Mouse (Mus musculus) liver (tissue): ENCODE data around the gene Gckr.

Experiments used
- DNase-seq: peaks from one replicate; pipeline ENCODE4 v3.0.0-alpha.2; 2020; ENCODE audit warnings: mixed read lengths

Gckr gene

DNA sequence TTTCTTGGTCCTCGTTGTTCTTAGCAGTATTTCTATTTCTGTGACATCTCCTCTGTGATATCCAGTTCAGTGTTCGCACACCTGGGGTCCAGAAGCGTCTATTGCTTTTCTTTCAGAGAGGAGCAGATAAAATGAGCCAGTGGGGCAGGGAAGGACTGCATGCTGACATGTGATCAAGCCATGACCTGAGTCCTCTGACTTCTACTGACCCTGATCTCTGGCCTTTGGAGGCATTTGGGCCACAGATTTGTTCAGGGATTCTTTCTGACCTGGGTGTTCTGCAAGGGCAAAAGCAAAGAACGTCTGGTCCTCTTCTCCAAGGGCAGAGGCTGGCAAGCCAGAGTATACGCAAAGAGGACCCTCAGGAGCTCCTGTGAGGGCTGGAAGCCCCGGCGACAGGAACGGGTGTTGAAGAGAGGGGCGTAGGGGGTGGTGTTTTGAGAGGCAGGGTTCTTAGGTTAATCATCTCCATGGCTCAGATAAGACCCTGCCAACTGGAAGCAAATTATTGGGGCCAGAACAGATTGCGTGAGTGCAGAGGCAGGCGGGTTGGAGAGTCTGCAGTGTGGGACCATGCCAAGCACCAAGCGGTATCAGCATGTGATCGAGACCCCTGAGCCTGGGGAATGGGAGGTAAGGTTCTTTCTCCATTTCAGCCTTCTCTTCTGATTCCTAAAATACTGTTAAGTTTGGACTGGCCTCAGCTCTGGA, at the start of gene Gckr:
Gene Gckr, plus strand, starts transcription at position 397 of the 711 bp plus-strand sequence.
- peak; percentile 12 for DNase-seq

DNA sequence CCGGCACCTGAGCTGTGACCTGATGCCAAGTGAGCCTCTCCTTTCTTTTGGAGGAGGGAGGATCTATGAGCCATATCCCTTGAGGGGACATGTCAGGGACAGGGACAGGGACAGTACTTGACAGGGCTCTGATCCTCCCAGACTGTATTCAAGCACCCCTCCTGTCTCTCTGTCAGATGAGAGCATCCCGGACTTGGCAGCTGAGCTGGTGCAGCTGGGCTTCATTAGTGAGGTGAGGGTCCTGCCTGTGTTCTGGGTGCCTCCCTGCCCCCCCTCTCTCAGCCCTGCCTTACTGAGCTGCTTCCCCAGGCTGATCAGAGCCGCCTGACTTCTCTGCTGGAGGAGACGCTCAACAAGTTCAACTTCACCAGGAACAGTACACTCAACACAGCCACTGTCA, 46.5 kb upstream of the Gckr start:
- no peak for DNase-seq

DNA sequence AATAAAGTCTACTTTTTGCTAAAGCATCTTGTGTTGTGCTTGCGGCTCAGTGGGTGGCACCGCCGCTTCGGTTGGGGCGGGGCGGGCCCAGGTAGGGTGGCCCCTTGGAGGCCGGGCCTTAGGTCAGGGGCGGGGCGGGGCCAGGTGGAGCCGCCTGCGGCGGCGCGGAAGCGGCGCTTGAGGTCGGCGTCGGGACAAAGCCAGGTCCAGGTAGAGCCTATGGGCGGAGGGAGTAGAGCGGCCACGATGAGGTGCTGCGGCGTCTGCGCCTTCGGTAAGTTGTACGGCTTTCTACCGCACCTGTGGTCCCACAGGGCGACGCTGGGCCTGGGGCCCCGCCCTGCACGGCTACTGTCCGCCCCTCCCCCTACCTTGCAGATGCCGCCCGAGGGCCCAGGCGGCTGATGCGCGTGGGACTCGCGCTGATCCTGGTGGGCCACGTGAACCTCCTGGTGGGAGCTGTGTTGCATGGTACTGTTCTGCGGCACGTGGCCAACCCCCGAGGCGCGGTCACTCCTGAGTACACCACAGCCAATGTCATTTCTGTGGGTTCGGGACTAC, 45.6 kb upstream of the Gckr start, which contains the start of gene Krtcap3:
Gene Krtcap3, plus strand, starts transcription at position 151 of the 561 bp plus-strand sequence.
- DNase-seq = peak; percentile 63

DNA sequence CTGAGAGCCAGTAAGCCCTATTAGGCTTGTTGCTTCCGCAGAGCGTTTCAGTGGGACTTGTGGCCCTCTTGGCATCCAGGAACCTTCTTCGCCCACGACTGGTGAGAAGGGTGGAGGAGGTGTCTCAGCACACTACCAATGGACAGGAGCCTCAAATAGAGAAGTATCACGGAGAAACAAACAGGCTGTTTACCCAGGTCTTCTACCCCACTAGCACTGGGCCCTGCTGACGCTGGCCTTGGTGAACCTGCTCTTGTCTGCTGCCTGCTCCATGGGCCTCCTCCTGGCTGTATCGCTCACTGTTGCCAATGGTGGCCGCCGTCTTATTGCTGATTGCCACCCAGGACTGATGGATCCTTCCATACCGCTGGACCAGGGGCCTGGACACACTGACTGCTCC, 45.1 kb upstream of the Gckr start:
- DNase-seq = no peak

DNA sequence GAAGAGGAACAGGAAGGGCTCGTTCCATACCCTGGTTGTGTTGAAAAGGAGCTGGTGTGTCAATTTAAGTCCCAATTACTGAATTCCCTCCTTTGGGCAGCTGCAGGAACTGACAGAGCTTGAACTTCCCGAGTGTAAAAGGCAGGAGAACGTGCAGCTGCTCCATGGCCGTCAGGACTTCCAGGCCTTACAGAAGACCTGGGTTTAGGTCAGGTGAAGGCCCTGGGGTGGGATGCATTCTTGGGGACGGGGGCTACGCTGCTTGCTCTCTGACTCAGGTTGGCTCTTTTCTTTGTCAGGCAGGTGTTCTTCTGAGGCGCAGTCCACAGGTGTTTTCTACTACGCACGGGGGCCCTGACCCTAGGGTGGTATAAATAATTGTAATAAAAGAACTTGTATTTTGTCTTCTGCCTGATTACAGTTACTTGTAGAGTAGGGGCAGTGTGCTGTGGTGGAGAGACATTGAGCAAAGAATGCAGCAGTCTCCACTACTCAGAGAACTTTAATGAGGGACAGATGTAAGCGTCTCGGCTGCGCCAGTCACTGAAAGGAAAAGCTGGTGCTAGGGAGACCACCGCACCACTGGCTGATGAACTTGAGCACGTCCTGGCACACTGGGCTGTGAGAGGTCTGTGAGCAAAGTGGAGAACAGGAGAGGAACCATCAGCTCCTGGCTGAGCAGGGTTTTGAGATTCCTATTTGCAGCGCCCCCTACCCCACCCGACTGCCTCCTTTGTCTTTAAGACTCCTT, 44.3 kb upstream of the Gckr start:
- no peak for DNase-seq

DNA sequence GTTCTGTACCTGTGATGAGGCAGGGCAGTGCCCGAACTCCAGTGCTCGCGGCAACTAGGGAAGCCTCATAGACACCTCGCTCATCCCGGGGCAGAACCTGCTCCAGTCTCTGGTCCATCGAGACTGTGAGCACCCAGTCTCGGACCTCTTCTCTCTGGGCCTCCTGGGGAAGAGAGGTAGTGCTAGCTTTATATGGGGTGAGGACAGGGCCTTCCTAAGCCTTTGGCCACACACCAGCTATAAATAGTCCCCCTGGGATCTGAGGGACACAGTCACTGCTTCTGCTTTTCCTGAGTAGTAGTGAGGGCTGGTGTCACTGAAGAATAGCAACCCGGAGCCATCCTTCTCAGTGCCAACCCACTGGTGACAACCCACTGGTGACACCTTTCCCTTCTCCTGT, 43.4 kb upstream of the Gckr start:
- DNase-seq = no peak

DNA sequence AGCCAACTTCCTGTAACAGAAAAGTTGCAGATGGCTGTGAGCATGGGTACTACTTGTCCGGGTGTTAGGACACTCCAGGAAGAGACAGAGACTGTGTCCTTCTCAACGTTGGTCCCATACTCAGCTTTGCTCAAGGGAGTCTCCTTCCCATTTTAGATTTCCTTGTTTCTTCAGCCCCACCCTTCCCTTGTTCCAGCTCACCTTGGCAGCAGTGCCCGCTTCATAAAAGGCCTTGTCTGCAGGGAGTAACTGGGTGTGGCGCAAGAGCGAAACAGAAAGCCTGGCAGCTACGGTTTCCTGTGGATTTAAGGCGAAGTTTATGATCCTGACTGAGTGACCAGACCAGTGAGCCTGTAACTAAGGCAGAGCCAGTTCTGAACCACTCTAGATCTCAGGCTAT, 42.8 kb upstream of the Gckr start:
- DNase-seq = no peak

DNA sequence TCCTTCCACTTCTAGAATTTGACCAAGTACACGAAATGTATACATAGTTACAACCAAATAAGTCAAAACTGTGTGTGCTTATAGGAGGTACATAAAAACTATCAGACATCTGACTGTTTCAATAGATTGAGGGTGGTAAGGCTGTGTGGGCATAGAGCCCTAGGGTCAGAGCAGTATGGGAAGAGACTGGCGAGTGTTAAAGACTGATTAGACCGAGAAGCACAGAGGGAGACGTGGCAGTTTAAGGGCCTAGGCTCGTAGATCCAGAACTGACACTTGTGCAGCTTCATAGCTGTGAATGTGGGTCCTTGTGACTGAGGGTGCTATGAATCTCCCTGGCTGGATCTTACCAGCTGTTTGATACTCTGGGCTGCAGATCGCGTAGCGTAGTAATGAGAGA, 42.3 kb upstream of the Gckr start:
- DNase-seq = no peak

DNA sequence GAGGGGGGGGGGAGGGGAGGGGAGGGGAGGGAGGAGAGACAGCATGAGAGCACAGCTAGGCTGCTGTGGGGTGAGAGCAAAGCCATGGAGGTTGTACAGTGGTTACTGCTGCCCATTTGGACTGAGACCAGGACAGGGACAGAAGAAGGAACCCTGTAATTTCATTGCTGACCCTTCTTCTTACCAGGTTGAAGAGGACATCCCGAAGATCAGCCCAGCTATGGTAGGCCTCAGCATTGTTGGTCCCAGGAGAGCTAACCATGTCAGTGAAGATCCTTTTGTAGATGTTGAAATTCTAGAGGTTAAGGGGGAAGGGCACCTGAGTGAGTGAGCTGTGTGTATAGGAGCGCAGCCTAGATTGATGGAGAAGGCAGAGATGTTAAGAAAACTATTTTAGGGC, 41.9 kb upstream of the Gckr start:
- no peak for DNase-seq

DNA sequence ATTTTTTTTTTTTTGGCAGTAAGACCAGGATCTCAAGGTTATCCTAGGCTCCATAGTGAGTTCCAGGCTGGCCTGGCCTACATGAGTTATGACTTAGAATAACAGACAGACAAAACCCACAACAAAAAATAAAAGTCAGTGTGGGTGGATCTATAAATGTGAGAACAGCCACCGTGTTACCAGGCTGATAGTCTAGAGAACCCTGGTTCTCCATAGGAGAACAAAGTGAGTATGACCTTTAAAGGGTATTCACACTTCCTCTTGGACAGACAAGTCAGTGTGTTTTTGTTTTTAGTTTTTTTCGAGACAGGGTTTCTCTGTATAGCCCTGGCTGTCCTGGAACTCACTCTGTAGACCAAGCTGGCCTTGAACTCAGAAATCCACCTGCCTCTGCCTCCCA, 41.3 kb upstream of the Gckr start:
- no peak for DNase-seq

DNA sequence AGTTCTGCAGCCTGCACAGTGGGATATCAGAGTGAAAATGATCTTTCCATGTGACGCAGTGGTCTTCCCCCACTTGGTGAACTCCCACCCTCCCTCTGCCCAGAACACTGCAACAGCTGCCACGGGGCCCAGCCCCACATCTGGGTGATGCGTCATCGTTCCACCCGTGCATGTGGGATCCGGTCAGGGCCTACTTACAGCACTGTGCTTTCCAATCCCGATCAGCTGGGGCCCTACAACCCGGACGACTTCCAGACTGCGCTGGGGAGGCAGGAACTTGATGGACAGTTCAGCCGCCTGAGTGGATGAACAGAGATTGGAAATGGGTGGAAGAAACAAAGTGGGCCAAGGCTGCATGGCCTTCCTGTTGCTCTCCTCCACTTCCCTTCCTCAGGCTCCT, 39.6 kb upstream of the Gckr start:
- DNase-seq = no peak

DNA sequence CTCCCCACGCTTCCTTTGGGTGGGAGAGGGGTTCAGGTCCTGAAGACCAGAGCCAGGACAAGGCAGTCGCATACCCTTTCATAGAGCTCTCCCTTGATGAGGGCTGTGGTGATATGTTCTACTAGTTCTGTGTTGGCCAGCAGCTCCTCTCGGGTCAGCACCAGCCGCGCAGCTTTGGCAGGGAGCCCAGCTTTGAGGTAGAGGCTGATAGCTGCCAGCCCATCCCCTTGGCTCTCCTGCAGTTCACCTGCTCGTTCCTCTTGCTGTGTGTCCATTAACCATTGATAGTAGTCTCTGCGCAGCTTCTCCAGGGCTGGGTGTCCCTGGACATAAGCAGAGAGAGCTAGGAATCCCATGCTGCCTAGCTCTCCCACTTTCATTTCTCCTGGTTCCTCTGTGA, 31.1 kb upstream of the Gckr start:
- no peak for DNase-seq

DNA sequence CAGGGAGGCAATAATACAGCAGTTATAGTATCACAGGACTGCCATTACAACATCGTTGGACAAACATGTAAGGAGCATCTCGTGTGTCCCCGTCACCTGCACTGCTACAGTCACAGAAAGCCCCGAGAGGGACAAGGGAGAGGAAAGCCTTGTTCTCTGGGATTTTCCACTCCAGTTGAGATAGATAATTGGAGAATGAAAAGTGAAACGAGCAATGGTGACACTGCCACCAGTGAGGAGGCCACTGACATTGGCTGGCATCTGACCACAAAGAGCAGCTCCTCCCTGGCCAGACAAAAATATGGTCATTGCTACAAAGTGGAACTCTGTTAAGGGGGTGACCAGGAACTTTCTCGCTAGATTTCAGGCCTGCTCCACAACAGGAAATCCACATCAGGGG, 29.6 kb upstream of the Gckr start:
- no peak for DNase-seq

DNA sequence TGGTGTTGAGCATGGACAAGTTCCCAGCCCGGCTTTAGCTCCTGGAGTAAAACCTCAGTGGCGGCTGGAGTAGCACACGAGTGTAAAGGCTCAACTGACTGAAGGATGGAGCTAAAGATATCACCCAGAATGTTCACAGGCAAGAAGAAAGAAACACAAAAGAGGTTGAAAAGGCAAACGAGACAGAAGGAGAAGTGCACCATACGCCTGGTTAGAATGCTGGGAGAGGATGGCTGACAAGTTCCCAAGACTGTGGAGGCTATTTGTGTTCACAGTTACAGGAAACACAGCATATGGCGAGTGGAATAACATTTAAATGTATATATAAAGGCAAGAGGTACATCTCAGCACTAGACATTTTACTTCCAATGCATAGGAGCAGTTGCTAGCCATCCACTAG, 24.2 kb upstream of the Gckr start:
- no peak for DNase-seq

DNA sequence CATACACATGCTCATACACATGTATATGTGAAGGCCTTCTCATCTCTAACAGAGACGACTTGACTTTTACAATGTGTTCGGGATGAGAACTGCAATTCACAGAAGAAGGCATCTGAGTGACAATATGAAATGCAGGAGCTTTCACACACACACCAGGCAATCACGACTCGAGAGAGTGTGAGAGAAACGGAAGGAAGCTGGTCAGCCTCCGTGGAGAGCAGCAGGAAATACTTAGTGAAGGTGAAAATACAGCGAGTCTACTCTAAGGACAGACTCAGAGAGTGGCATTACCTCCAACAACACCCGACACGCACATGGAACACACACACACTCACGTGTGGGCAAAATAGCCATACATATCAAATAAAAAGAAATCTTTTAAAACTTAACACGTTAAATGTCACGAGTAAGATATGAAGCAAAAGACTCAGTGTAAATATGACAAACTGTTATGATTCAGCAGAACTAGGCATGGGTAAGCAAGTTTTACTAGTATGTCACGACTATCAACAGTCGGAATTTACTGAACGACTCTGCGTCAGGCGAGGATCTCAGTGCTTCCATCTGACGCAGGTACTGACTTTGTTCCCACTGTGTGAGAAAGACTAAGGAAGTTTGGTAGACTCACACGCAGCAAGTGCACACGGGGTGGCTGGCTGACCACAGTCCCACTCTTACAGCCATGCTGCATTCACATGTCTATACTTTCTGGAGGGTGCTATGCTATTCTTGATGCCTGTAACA, 17.8 kb upstream of the Gckr start:
- DNase-seq = no peak

DNA sequence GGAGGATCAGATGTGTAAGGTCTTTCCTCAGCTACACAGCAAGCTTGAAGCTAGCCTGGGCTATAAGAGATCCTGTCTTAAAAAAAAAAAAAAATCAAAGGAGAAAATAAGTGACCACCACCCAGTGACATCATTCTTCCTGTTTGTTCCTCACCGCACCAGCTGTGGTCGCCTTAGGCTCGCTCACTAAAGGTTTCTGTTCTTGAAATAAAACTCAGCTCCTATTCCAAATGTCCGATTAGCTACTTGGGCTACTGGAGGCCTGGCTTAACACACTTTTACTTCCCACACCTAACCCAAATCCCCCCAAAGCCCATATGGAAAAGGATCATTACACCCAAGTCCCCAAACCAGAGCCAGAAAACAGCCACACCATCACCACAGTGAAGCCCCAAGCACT, 9.0 kb upstream of the Gckr start:
- no peak for DNase-seq

DNA sequence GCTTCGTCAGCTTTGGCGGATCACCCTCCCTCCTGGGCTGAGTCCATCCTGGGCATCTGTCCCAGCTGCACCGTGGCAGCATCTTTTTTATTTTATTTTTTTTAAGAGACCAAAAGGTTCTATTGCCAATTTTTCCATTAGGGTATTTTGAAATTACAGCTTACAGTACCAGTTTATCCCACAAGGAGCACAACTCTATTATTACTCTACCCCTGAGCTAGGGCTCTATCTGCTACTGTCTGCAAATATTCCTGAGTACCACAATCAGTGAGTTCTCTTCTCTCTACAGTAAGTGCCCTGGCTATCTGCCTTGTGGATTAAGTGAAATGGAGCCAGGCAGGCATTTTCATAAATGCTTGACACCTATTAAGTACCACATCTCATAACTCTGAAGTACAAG, 8.6 kb upstream of the Gckr start:
- DNase-seq = no peak

DNA sequence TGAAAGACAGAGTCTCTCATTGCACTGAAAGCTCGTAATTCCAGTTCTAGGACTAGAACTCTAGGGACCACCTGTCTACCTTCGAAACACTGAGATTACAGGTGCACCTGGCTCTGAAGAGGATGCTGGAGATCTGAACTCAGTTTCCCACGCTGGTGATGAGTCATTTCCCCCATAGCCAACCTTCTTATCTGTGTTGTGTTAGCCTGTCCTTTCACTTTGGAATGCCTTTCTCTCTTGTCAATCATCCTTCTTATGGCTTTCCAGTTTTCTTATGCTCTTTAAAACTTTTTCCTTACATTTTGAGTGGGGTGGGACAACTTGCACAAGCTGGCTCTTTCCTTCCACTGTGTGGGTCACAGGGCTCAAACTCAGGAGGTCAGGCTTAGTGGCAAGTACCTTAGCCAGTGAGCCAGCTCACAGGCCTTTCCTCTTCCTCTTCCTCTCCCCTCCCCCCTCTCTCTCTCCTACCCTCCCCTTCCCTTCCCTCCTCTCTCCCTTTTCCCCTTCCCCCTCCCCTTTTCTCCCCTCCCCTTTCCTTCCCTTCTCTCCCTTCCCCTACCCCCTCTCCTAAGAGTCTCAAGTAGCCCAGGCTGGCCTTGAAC, 7.5 kb upstream of the Gckr start:
- DNase-seq = no peak

DNA sequence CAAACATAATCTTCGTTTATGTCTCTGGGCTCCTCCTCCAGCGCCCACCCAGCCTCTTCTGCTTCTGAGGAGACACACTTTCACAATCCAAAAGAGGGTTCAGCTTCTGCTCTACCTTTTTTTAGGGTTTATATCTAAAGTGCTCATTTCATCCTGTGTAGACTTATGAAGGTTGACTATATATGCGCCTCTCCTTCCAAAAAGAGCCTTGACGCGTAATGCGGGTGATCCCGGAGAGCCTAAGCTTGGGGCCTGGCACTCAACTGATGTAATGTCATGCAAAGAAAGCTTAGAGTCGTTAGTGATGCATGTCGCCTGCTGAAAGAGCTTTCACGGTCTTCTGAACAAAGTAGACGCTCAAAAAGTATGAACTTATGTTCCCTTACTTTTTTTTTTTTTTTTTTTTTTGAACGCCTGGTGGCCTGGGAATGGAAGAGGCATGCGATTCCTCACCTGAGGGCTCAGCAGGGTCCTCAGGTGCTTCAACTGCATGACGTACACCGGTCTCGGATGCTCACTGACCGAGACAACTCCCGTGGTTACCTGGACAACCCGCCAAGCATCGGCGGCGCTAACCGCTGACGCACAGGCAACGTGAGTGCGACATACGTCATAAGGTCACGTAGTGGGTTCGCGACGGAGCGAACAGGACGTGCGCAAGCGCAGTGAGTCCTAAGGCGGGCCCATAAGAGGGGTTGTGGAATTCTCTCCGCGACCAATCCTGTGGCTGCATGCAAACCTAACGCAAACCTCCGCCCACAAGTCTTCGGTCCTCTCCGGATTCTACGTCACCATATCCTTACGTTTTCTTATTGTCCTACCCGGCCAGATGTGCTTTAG, 6.5 kb upstream of the Gckr start, which contains the start of gene Ift172:
Gene Ift172, minus strand, starts transcription at position 596 of the 840 bp plus-strand sequence.
- peak; percentile 96 for DNase-seq

DNA sequence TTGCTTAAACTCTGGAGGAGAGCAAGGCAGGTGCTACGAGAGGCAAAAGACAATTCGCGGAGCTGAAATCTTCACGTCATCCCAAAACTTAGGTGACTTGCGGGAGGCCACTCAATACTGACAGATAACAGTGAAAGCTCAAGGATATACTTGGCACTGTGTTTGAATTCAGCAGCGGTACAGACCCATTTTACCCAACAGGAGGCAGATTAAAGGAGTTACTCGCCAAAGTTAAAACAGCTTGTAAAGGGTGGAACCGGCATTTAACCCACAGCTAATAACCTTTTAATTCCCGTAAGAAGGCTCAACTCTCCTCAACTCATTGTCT, 5.9 kb upstream of the Gckr start:
- DNase-seq = no peak

DNA sequence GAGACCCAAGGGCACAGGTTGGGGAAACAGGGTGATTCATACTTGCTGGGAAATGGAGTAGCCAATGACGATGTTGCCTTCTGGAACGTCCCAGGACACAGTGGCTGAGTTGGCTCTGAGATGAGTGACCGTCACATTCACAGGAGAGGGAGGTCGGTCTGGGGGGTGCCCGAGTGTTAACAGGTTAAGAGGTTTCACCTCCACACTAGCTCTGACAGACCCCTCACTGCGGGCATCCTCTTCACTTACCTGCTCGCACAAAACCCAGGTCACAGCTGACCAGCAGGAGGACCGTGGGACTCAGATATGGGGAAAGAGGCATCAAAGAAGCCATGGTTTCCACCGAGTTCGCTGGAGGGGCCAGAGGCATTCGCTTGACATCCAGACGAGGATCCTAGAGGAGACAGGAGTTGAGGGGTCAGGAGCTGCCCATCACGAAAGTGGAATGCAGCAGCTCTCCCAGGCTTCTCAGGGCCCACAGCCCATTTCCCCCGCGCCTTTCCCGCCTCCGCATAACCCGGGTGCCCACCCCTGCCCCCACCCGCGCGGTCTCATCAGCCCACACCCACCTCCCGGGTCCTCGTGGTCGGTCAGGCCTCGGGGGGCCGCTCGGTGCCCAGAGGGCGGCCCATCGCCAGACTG, 2.2 kb upstream of the Gckr start:
- DNase-seq = peak; percentile 8
